Mouse (Mus musculus) ovary, postnatal 10 days (tissue): ENCODE measurements around the gene Smad3.

Source experiments
- DNase-seq: peaks from one replicate; pipeline ENCODE4 v3.0.0; 2022; ENCODE audit warnings: low spot score

Gene Smad3

DNA sequence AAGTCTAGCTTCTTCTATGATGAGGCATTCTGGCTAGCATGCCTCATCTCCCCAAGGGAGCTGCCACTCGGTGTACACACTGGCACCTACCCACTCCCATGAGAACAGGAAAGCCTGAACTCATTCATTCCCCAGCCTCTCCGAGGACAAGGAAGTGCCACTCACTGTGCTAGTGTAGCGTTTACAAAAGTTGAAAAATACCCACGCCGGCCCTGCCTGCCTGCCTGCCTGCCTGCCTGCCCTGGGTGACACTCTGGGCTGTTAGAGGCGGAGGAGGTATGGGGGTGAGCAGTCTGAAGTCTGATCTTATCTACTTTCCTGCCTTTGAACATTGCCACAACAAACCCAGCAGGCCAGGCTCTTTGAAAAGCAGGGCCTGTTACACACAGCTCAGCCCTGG, 37.1 kb downstream of the Smad3 start:
- no peak for DNase-seq

DNA sequence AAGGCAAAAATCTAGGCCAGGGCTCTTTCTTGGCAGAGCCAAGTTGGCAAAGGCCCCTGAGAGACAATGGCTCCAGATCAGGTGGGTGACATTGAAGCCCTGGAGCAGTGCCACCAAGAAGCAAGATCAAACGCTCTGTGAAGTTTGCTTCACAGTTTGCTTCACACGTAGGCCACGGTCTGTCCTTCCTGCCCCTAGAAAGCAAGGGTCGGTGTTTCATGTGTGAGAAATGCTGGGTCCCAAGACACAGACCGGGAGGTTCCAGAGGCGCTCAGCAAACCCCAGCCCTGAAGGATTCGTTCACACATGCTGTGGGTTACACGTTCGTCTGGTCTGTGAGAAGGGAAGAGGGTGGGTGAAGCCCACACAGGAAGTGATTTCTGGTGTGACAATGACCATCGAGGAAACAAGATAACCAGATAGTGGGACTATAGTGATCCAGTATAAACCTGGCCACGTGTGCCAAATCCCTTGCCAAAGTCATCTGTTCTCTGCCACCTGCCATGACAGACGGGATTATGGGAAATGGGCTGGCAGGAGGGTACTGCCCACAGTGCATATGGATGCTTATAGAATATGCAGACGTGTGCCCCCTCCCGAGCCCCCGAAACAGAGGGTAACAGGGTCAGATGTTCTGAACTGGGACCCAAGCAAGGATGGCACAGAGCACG, 37.9 kb downstream of the Smad3 start:
- DNase-seq = no peak

DNA sequence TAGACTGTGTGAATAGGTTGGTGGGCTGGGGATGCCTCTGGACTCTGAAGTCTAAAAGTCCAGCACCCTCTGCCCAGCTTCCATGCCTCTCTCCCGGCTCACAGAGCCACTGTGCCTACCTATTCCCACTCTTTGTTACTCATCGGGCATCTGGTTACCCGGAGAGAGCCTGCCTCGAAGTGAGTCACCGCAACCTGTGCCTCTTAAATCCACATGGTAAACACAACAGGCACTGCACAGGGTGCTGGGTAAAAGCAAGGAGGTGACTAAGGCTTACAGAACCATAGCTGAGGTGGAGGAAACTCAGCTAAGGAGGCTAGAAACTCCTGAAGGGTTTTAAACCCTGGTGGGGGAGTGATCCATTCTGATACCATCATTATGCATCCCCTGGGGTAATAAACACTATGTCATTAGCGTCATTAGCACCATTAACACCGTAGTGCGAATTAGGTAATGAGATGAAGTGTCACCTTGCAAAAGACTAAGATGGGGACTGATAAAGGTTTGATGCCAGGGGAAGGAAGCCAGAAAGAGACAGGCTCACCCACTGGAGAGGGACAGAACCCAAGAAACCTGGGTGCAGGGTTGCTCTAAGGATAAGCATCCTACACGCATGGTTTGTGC, 38.9 kb downstream of the Smad3 start:
- no peak for DNase-seq

DNA sequence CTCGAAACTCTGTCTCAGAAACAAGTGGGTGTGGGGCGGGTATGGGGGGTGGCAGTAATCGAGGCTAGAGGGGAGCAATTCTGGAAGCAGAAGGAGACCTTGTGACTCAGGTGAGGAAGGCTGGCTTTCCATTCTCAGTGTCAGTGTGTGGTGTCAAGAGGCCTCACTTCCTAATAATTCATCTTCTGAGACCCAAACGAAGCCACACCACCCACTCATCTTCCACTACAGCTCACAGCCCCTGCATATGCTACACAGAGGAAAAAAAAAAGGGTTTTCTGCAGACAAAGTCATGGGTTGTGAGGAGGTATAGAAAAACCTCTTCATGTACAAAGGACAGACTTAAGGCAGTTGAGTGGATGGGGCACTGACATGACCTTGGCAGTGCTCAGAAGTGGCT, 39.6 kb downstream of the Smad3 start:
- DNase-seq = no peak

DNA sequence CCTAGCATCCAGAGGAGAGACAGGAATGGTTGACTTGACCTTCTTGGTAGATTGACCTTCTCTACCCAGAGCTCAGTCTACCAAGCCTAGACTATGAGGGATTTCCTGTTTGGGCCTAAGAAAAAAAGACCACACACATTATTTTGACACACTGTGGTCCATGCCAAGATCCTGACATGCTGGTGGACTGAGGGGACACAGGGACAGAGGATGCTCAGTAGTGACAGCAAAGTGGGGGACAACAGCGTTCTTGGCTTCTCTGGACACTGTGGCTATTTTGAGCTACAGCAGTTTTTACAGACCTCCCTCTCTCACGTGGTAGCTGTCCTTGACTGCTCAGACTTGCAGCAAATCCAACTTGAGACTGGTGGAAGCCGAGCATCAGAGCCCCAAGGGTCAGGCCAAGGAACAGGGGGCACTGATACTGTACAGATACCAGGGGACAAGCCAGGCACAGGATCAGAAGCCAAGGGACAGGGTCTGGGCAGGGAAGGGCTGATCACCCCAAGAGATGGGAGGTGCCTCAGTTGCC, 40.3 kb downstream of the Smad3 start:
- DNase-seq = no peak

DNA sequence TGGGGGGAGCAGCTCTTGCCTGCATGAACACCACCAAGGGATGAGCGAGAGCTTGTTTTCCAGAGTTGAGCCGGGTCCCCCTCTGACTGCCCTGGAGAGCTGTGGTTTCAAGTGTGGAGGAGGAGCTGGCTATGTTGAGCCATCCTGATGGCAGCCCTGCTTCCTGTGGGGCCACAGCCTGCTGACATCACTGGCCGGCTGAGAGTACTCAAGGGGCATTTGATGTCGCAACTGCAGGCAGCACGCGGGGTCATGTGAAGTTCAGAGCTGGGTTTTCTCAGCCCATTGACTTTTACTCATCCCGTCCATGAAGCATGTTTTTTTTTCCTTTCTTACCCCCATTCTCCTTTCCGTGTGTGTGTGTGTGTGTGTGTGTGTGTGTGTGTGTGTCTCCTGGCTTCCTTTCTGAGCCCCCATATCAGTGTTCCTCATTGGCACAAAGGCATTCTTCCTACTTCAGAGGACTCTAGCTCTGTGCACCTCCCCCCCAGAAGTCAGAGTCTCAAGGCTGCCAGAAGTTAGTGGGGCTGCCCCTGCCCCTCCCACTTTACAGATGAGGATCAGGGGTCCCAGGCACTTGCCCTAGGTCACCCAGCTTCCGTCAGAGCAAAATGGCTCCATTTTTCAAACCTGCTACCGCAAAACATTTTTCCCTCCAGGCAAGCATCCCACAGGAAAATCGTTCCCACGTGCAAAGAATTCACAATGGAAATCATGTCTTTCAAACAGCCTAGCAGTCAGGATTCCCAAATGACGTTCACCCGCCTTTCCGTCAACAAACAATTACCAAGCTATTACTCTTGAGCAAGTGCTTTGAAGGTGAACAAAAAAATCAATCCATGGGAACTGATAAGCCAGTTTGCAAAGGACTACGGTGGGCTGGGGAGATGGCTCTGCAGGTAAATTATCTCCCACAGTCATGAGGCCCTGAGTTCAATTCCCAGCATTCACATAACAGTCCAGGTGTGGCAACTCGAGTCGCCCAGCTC, 41.4 kb downstream of the Smad3 start:
- no peak for DNase-seq

DNA sequence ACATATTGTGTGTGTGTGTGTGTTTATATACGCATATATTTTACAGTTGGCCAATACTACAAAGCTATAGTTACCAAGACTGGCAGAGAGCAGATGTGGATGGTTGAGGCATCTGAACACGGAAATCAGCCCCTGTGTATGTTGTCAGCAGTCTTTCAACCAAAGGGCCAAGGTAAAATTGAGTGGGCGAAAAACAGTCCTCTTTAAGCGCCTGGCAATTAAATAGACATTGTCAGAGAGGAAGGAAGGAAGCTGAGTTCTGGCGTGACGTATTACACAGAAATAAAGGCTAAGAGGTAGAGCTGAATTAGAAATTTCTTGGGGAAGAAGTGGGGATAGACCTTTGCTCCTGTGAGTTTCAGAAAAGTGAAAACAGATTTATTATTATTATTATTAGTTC, 43.2 kb downstream of the Smad3 start:
- DNase-seq = no peak

DNA sequence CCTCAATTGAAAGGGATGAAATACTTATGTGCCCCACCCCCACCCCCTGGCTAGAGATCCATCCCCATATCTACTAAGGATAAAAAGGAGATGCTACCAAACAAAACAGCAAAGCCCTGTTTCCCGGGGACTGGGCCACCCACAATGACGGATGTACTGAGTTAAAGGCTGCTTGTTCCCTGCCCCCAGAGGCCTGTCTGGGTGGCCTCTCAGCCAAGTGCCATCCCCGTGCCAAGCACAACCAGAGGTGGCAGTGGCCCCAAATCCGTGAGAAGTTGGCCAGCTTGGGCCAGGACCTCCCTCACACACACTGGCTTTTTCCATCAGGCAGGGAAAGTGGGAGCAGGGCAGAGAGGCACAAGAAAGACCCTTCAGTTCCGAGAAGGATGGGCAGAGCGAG, 45.0 kb downstream of the Smad3 start:
- DNase-seq = no peak

DNA sequence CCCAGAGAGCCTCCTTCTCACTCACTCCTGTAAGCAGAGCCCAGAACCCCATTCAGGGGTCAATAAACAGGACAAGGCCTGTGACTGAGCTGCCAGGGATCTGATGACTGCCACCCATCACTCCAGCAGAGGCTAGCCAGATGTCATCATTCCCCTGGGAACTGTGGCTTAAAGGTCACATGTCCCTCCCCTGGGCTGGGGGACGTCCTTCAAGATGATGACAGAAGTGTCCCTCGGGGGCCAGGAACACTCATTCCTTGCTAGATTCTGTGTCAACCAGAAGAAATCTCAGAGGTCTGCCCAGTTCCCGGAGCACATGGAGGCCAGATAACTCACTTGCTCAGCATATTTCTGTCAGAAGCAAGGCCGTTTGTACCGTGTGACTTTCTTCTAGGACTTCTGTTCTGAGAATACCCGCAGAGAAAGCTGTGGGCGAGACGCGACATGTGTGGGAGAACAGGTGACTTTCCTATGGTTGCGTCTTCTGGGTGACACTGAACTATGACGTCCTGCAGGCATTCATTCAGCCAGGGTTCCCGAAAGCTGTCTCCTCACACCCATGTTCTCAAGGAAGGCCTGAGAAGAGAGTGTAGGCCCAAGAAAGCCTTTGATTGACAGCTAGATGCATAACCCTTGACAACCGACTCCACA, 46.1 kb downstream of the Smad3 start:
- DNase-seq = no peak

DNA sequence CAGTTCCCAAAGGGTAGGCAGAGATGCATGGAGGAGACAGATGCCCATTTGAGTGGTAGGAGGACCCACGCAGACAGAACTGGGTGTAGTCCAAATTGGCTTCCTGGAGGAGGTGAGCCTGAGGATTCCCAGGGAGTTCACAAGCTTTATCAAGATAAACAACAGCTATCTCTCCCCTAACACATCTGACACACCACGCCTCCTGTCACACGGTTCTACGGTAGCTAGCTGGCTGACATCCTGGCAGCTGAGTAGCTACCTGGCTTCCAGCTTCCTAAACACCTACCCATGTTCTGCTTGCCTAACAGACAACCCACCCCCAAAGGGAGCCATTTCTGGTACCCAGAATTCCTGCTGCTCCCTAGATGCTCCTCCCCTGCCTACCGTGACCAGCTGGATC, 47.9 kb downstream of the Smad3 start:
- DNase-seq = no peak

DNA sequence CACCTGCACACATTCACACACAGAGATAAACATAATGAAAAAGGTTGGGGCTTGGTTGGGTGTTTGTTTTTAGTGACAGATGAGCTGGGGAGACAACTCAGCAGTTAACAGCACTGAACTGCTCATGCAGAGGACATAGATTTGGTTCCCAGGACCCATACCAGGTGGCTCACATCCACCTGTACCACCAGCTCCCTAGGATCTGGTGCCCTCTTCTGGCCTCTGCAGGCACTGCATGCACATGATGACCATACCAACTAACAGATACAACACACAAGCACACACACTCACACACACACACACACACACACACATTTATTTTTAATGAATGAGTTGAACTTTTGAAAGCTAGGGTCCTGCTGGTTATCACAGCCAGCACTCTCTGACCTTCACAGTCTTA, 48.5 kb downstream of the Smad3 start:
- no peak for DNase-seq

DNA sequence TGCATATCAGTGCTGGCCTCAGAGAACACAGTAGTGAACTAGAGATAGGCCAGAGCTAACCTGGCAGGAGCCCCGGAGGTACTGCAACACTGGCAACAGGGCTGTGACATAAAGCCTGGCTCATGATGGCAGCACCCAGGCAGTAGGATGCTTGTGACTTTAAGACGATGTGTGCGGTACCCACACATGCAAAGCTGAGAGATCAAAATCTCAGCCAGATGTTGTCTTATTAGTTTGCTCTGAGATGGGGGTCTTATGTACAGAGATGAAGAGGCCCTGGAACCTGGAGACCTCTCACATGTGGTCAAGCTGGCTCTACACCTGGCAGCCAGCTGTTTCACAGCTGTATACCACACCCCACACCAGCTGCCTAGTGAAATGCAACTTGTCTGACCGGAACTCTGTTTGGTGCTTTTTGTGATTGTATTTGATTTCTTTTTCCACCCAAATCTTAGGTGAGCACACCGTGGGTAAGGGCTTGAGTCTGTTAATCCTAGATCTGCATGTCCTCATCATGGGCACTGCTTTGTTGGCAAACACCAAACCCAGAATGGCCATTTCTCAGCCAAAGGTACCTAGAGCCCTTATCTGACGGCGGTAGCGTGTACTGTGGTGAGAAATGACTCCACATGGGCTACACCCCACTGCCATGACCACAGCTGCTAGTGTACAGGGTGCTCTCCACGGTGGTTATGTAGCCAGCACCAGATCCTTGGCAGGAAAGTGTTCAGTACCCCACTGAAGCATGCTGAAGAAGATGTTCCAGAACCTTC, 49.8 kb downstream of the Smad3 start:
- DNase-seq = no peak

DNA sequence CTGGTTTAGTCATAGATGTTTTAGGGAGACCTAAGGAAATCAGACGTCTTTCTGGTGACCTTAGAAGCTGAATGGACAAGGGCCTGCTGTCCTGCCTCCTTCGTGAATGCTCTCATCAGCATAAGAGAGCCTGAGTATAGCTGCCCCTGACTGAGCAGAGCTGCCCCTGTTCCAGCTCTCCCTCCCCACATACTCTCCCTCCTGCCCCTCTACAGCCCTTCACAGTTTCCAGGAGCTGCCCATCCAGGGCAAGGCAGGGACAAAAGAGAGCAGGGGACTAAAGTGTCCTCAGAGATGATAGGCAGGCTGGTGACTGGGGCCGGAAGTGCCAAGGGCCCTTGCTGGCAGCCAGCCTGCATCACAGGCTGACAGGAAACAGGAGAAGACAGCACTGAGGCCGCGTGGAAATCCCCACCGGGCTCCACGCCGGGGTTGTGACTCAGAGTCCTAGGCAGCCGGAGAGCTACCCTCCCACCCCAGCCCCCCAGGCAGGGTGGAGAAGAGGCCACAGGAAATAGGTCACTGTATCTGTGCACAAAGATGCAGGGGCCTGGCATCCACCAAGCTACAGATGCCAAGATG, 51.6 kb downstream of the Smad3 start:
- DNase-seq = no peak

DNA sequence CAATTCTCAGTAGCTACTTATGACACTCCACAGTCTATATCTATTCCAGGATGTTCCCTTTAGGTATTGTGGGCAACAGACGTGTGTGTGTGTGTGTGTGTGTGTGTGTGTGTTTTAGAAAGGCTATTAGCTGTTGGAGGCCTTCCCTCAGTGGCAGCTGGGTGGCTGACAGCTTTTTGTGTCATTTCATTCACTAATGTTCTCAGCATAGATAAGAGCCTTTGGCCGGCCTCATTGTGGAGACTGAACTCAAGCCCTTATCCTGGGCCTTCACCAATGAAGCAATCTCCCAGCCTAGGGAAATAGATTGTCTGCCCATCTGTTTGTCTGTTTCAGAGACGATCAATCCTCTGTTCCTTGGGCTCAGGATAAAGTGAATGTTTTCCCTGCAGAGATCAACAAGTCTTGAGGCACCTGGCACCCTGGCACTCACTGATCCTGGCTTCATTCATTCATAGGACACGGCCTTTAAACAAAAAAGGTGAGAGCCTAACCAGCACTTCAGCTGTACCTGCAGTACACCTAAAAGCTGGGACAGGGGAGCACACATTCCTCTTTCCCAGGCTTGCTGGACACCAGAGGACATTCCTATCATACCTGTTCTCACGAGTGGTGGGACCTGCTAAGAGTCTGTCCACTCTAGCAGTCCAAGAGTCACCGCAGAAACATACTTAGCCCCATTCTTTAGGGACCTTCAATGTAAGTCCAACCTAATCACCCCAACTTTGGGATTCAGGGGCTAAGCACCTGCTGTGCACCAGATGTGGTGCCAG, 52.6 kb downstream of the Smad3 start:
- no peak for DNase-seq

DNA sequence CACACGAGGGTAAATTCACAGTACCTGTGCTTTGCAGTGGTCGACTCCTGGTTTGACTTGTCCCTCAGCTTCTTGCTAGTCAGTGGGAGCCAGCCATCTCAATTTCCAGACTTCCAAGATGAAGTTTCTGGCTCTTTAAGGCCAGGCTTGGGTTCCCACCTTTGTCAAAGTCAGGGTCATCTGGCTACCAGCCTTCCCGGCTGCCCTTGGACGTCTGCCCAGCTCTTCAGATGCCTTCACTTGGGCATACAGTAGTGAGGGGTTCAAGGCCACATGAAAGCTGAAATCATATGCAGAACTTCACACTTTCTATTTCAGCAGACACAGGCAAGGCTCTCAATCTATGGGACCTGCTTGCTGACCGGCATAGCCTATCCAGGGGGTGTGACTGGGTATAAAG, 53.7 kb downstream of the Smad3 start:
- no peak for DNase-seq

DNA sequence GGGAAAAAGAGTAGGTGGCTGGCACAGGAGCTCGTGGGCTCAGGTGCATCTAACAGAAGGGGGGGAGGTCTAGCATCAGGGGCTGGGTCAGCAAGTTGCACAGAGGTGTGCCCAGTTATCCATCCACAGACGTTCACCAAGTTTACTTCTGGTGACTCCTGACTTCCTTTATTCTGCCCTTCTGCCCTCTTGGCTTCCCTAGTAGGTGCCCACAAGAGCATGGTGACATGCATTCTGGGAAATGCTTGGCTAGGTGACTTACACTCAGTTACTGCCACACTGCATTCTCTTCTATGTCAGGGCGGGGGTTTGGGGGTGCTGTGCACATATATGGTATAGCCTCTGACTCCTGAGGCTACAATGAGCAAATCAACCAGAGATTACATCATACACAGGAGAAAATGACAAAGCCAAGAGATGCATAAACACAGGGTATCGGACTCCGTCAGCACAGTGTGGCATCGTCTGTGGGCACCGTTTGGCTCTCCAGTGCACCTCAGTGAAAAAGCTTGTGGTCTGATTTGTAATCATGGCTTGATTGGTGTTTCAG, 54.5 kb downstream of the Smad3 start:
- no peak for DNase-seq

DNA sequence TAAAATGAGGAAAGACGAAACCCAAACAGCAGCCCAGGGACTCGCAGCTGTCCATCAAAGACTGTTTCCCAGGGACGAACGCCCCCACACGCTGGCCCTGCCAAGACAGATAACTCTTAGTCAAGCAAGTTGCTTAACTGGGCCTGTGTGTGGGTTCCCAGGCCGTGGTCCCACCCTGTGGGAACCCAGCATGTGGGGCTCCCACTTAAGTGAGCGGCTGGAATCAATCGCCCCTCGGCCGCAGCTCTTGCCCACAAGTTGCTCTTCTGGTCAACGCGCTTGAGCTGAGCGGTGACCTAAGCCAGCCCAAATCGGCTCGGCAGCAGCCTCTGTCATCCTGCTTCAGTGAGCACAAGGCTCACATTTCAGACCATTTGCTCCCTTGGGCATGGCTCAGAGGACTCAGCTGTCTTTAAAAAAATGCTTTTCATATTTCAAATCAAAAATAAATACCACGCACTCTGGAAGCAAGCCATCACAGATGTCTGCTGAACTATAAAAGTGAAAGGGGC, 55.2 kb downstream of the Smad3 start:
- no peak for DNase-seq

DNA sequence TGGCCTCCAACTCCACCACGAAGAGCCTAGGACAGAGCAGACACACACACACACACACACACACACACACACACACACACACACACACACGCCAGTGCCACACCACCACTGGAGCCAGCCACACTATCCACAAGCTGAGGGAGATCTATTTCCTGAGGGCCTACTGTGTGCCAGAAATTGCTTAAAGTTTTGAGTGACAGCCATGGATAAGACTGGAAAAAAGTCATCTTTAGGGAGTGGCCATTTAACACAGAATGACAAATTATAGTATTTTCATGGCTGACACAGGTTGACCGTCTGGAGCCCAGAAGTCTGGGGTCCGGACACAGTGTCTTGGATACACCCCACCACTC, 55.9 kb downstream of the Smad3 start:
- DNase-seq = no peak

DNA sequence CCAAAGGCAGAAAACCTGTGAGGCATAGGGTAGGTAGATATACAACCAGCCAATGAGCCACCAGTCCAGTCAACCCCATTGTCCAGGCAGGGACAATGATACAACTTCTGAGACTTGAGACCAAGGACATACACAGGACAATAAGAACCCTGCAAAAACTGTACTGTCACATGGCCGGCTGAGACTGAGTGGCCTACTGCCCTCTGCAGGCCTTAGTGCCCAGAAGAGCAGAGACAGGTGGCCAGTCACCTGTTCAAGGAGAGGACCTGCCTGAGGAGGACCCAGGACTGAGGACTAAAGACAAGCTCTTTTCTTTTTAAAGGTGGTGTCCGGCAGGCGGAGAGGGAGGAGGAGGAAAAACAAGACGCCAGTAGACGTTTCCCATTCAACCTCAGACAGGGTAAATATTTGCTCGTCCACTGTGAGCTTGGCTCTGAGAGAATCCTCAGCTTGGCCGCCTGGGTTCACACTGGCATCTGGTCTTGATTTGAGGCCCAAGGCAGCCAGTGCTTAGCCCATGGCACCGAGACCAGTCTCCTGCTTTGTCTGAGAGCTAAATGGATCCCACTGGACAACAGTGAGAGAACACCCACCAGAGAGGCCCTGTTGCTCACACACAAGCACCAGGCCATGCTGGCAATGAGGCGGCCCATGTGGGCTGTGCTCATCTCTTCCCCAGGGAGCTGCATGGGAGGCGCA, 56.4 kb downstream of the Smad3 start:
- DNase-seq = no peak
